Mouse (Mus musculus) hindbrain, embryonic 10.5 days (tissue): ENCODE data around the gene Aox1. TPM values are rescaled to one million over a fixed set of nuclear protein-coding genes. Genes with fewer than 3 reads are reported as not detected.

Experiments
- DNase-seq: peaks from one replicate; pipeline ENCODE4 v3.0.0-alpha.2; 2017; ENCODE audit warnings: low spot score
- H3K27ac ChIP-seq: fragments of 300-500 bp; sonication (generic); 2 replicates; pipeline ENCODE4 v1.5.1; 2016; ENCODE audit warnings: mild to moderate bottlenecking, moderate library complexity
- H3K27me3 ChIP-seq: fragments of 300-500 bp; sonication (generic); 2 replicates; pipeline ENCODE4 v1.6.1; 2016; ENCODE audit warnings: mild to moderate bottlenecking; ENCODE audit not compliant: poor library complexity, insufficient read depth, severe bottlenecking
- H3K36me3 ChIP-seq: fragments of 300-500 bp; sonication (generic); 2 replicates; pipeline ENCODE4 v1.6.1; 2016; ENCODE audit warnings: mild to moderate bottlenecking, moderate library complexity
- H3K4me1 ChIP-seq: fragments of 300-500 bp; sonication (generic); replicated peaks from 2 replicates; pipeline ENCODE4 v1.6.1; 2016; ENCODE audit warnings: mild to moderate bottlenecking
- H3K4me3 ChIP-seq: fragments of 300-500 bp; sonication (generic); 2 replicates; pipeline ENCODE4 v1.5.1; 2016; ENCODE audit warnings: mild to moderate bottlenecking, moderate library complexity
- H3K9me3 ChIP-seq: fragments of 300-500 bp; sonication (generic); 2 replicates; pipeline ENCODE4 v1.6.1; 2016; ENCODE audit warnings: mild to moderate bottlenecking, moderate library complexity
- WGBS: fragments of 180-500 bp; shearing (Covaris S2); methylation state at CpG from one replicate; pipeline ENCODE4 v1.1.7; 2016; 5-methylcytosine and 5-hydroxymethylcytosine counted together
- polyA plus RNA-seq: library from polyadenylated mRNA; unstranded; fragments of >200 nt; fragmentation: Nextera tagmentation; extraction: Ambion mirVana; gene quantifications from 2 replicates; pipeline ENCODE4 v1.2.1, GENCODE M21; 2016

The Aox1 gene
- polyA plus RNA-seq, 1 experiment from 2014 or later = 0.03 TPM

GRCm38 (mm10) chr1:58091992-58092560 lies 62.3 kb downstream of the Aox1 start:
- no peak overlapping the region for H3K27ac ChIP-seq
- no peaks in the 10 kb centered on the region for H3K36me3 ChIP-seq
- no peaks in the 10 kb centered on the region for H3K4me1 ChIP-seq
- H3K4me3 ChIP-seq = no peak overlapping the region
- WGBS = 86% methylated on average over 2 of the region's 2 CpGs
- no peak for DNase-seq
- no peaks in the 10 kb centered on the region for H3K9me3 ChIP-seq
- no peaks in the 10 kb centered on the region for H3K27me3 ChIP-seq

DNA sequence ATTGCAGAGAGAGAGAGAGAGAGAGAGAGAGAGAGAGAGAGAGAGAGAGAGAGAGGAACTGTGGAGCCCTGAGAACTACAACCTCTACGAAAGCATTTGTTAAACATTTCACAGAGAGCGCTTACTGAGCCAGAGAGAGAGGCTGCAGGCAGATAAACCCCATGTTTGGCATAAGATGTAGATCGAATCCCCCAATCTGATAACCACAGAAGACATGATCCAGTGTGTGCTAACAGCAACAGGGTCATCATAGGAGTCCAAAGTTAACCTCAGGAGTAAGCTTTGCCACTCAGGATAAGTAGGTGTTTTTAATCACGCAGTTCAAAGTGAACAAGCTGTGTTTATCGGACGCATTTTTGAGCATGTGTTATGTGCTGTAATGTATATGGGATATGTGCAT lies 67.6 kb downstream of the Aox1 start:
- no peaks in the 10 kb centered on the region for H3K4me1 ChIP-seq
- H3K27me3 ChIP-seq = no peaks in the 10 kb centered on the region
- H3K4me3 ChIP-seq = no peak overlapping the region
- no peaks in the 10 kb centered on the region for H3K9me3 ChIP-seq
- no peak overlapping the region for H3K27ac ChIP-seq
- H3K36me3 ChIP-seq = no peaks in the 10 kb centered on the region
- 91% methylated on average over 6 of the region's 6 CpGs for WGBS
- DNase-seq = no peak

DNA sequence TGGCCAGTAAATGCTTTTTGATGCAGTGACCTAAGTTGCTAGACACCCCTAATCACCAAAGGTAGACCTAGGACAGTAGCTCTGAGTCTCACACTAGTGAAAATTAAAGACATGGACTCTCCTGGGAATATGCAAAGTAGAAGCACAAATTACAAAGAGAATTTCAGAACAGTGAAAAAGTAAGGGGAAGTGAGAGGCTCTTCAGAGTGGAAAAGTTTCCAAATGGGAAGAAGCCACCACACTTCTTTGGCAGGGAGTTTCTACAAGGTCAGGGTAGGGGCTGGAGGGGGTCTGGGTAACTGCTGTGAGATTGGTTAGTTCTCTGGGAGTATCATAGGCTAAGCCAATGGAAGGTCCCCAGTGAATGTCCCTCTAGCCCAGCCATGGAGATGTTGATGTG lies 69.4 kb downstream of the Aox1 start:
- Histone ChIP-seq H3K4me3 (no peak overlapping the region), H3K27me3 (no peaks in the 10 kb centered on the region), H3K4me1 (no peaks in the 10 kb centered on the region), H3K9me3 (no peaks in the 10 kb centered on the region), H3K27ac (no peak overlapping the region), H3K36me3 (no peaks in the 10 kb centered on the region)
- DNase-seq = no peak

DNA sequence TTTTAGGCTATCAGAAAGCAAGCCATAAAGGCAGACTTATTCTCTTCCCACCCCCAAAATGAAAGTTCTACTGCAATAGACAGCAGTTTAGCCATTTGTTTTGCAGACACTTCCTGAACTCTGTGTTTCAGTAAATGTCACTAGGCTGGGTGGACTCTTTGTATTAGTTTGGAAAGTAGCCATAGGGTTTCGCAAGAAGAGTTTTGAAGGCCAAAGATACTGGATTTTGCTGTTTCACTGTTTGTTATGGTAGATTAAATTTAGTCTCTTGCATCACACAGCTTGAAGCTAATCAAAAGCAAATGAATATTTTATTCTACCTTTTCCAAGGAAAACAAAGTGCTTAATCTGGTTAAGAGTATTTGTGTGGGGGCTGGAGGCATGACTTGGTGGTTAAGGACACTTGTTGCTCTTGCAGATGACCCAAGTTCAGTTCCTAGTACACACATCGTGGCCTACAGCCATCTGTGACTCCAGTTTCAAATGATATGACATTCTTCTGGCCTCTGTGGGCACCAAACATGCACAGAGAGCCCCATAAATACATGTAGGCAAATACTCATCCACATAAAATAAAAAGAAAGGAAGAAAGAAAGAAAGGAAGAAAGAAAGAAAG lies 71.9 kb downstream of the Aox1 start:
- Histone ChIP-seq H3K36me3 (no peaks in the 10 kb centered on the region), H3K27ac (no peak overlapping the region), H3K9me3 (no peaks in the 10 kb centered on the region), H3K4me1 (no peaks in the 10 kb centered on the region), H3K27me3 (no peaks in the 10 kb centered on the region), H3K4me3 (no peak overlapping the region)
- WGBS = 77% methylated on average over 2 of the region's 2 CpGs
- no peak for DNase-seq

DNA sequence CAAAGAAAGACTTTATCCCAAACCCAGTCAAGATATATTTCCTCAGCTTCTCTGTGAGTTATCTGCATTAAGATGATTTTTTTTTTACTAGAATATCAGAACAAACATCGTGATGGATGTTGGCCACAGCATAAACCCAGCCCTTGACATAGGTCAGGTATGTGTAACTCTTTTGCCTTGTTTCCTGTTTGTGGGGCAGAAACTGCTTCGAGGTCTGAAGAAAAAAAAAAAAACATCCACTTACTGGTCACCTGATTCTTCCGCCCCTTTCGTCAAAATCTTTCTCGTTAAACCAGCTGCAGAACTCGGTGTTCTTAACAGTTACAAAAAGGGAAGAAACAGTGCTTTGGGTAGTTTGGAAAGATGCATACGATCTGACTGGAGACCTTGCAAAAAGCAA lies 72.8 kb downstream of the Aox1 start:
- H3K4me1 ChIP-seq = no peaks in the 10 kb centered on the region
- no peak overlapping the region for H3K27ac ChIP-seq
- H3K27me3 ChIP-seq = no peaks in the 10 kb centered on the region
- no peaks in the 10 kb centered on the region for H3K9me3 ChIP-seq
- 83% methylated on average over 7 of the region's 7 CpGs for WGBS
- H3K4me3 ChIP-seq = no peak overlapping the region
- DNase-seq = no peak
- no peaks in the 10 kb centered on the region for H3K36me3 ChIP-seq

DNA sequence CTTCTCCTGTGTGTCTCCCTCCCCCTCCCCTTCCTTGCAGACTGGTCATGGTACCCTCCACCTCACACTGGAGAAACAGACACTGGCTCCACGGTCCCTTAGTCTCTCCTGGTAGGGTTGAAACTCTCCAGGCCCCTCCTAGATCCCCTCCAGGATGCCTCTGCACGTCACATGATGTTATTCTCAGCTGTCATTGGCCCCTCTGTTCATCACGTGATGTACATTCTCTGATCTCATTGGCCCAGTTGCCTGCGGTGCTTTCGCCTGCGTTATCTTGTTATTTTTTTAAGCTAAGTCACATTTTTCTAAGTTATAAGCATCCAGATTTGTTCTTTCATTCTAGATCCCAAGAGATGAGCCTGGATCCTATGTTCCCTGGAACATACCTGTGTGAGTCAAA lies 76.0 kb downstream of the Aox1 start:
- 90% methylated on average over 6 of the region's 6 CpGs for WGBS

GRCm38 (mm10) chr1:58107066-58107465 lies 77.3 kb downstream of the Aox1 start:
- Histone ChIP-seq H3K4me1 (no peaks in the 10 kb centered on the region), H3K36me3 (no peaks in the 10 kb centered on the region), H3K27me3 (no peaks in the 10 kb centered on the region), H3K27ac (no peak overlapping the region), H3K4me3 (no peak overlapping the region), H3K9me3 (no peaks in the 10 kb centered on the region)
- no peak for DNase-seq
- 92% methylated on average over 2 of the region's 2 CpGs for WGBS

More for the DNA sequence above, 76.0 kb downstream of the Aox1 start:
- H3K4me3 ChIP-seq = no peak overlapping the region
- H3K36me3 ChIP-seq = no peaks in the 10 kb centered on the region
- no peaks in the 10 kb centered on the region for H3K27me3 ChIP-seq
- DNase-seq = no peak
- H3K27ac ChIP-seq = no peak overlapping the region
- H3K9me3 ChIP-seq = no peaks in the 10 kb centered on the region
- H3K4me1 ChIP-seq = no peaks in the 10 kb centered on the region

- Histone ChIP-seq H3K4me1 (no peaks in the 10 kb centered on the region), H3K9me3 (no peaks in the 10 kb centered on the region), H3K36me3 (no peaks in the 10 kb centered on the region), H3K27ac (no peak overlapping the region), H3K27me3 (no peaks in the 10 kb centered on the region), H3K4me3 (no peak overlapping the region)
- DNase-seq = no peak
- 95% methylated on average over 5 of the region's 5 CpGs for WGBS
Measured at GRCm38 (mm10) chr1:58110241-58110640, 80.5 kb downstream of the Aox1 start.

DNA sequence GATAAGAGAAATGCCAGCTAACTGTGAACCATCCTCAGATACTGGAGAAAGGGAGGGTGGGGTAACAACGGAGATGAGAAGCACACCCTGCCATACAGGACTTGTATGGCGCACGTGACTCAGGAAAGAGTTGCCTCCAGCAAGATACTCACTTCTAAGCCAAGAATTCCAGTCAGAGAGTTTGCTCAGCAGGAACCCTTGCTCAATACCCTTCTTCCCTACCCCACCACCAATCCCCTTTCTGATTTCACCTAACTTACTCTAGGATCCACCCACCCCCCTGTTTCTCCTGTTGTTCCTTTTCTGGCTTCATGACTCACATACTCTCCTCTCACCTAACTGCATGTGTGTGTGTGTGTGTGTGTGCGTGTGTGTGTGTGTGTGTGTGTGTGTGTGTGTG lies 81.6 kb downstream of the Aox1 start:
- H3K36me3 ChIP-seq = no peaks in the 10 kb centered on the region
- H3K9me3 ChIP-seq = no peaks in the 10 kb centered on the region
- no peak overlapping the region for H3K27ac ChIP-seq
- H3K4me1 ChIP-seq = no peaks in the 10 kb centered on the region
- H3K4me3 ChIP-seq = no peak overlapping the region
- WGBS = 90% methylated on average over 3 of the region's 4 CpGs
- no peaks in the 10 kb centered on the region for H3K27me3 ChIP-seq
- no peak for DNase-seq

GRCm38 (mm10) chr1:58112880-58113279 lies 83.1 kb downstream of the Aox1 start, which contains the start of gene Aox3:
Aox3 (plus strand) TSS chr1:58113130.
- Histone ChIP-seq H3K9me3 (no peaks in the 10 kb centered on the region), H3K4me3 (no peak within 1 kb of the TSS), H3K27ac (no peak within 1 kb of the TSS), H3K4me1 (no peaks in the 10 kb centered on the region), H3K36me3 (no peaks in the 10 kb centered on the region), H3K27me3 (no peaks in the 10 kb centered on the region)
- 15% methylated on average over 11 of the region's 11 CpGs for WGBS
- DNase-seq = peak; percentile 72

DNA sequence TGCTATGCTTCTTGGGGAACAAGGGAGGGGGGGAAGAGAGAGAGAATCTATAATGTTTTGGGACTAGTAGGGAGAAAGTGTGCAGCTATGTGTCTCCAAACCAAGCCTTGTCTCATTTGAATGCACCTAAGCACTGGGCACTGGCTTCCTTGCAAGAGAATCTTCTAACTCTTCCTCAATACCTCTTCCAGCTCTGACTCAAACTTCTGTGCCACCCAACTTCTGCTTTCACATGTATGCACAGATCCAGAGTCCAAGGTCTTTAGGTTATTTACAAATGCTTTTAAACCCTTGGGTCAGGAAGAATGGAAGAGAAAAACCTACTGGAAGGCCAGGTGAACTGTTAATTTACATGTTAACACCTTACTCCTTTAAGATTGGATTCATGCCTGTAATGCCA lies 83.7 kb downstream of the Aox1 start:
- Histone ChIP-seq H3K27ac (no peak overlapping the region), H3K9me3 (no peaks in the 10 kb centered on the region), H3K4me1 (no peaks in the 10 kb centered on the region), H3K4me3 (no peak overlapping the region), H3K36me3 (no peaks in the 10 kb centered on the region), H3K27me3 (no peaks in the 10 kb centered on the region)
- DNase-seq = no peak

DNA sequence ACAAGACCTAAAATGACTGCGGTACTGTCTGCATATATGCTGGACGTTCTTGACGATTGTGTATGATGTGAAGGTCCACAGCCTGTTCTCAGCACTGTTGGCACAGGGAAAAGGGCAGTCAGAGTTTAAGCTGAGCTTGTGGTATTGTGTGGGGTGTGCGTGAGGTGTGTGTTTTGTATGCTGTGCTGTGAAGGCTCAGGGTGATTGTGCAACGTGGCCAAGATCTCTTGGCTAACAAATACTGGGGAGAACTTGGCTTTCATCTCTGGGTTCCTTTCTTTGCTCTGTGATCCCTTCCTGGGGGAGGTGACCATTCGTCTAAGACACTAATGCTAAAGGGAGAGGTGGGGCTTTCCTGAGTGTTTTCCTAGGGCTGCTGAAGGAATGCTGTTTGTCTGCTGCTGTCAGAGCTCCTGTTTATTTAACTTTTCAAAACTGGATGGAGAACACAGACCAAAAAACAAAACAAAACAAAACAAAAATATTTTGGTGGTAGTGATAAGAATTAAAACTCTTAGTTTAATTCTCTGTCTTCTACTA lies 84.4 kb downstream of the Aox1 start:
- no peak for DNase-seq
- no peaks in the 10 kb centered on the region for H3K36me3 ChIP-seq
- no peaks in the 10 kb centered on the region for H3K4me1 ChIP-seq
- no peaks in the 10 kb centered on the region for H3K27me3 ChIP-seq
- H3K9me3 ChIP-seq = no peaks in the 10 kb centered on the region
- H3K4me3 ChIP-seq = no peak overlapping the region
- no peak overlapping the region for H3K27ac ChIP-seq
- WGBS = 77% methylated on average over 6 of the region's 6 CpGs

DNA sequence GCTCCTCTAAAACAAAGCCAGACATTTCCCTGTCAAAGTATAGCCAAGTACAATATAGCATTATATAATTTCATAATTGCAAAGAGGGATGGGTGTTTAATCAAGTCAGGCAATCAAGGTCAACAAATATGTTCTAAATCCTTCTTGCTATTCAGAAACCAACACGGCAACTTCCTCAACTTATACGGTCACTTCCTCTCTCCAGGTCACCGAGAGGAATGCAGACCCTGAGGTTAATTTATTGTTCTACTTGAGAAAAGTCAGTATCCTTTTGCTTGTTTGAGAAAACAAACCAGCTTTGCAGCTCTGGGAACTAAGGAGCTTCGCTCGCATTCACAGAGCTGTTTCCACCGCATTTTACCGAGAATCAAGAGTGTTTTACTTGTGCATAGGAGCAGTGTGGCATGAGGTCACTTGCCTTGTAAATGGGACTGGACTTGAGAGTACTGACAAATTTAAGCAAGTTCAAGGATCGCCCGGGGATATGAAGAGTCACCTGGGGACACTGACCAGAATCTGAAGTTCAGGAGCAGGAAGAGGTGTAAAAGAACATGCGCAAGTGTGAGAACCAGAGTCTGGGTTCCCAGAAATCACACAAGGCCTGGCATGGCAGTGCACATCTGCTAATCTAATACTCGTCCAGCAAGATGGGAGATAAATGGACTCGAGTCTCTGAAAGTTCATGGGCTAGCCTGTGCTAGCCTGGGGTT lies 85.1 kb downstream of the Aox1 start:
- DNase-seq = no peak
- Histone ChIP-seq H3K9me3 (no peaks in the 10 kb centered on the region), H3K4me3 (no peak overlapping the region), H3K27me3 (no peaks in the 10 kb centered on the region), H3K36me3 (no peaks in the 10 kb centered on the region), H3K27ac (no peak overlapping the region), H3K4me1 (no peaks in the 10 kb centered on the region)
- WGBS = 76% methylated on average over 12 of the region's 12 CpGs
